Mouse (Mus musculus) liver, adult 2 months (tissue): ENCODE data around the gene Bcat1.

ENCODE experiments used
- CTCF ChIP-seq: fragments of 200-500 bp; IDR thresholded peaks from 2 replicates; pipeline ENCODE4 v1.5.1; 2011; ENCODE audit warnings: low read depth, low read length, control low read depth
- POLR2A ChIP-seq: fragments of 200-500 bp; IDR thresholded peaks from 2 replicates; pipeline ENCODE4 v1.6.1; 2011; ENCODE audit warnings: low read length, control low read depth; ENCODE audit not compliant: insufficient read depth; ENCODE audit errors: extremely low read depth

DNA sequence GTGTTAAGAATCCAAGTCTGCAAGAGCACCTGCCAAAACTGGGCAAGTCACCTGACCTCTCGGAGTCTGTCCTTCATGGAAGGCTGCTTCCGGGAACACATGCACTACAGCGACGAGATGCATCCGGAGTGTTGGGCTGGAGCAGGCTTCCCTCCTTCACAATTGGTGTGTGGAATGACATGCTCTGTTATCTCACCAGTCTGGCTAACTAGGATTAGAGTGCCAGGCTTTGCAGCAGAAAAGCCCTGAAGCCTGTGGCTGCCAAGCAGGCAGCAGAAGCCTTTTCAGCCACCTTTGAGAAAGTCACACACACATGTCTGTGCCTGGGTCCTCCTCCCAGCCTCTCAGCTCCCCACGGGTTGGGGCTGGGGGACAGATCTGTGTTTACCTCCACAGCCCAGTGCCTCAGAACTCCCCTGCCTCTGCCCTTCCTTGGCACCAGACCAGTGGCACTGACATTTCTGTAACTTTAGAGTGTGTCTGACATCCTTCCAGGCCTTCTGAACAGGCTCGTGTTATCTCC lies 49.7 kb upstream of the Bcat1 start:
- TF ChIP-seq POLR2A (no peak), CTCF (no peak)
